Mouse (Mus musculus): ENCODE measurements around the gene Spesp1.
A peak's percentile ranks its signal among the peaks of the same experiment; 100 is the strongest.

The Spesp1 gene

DNA sequence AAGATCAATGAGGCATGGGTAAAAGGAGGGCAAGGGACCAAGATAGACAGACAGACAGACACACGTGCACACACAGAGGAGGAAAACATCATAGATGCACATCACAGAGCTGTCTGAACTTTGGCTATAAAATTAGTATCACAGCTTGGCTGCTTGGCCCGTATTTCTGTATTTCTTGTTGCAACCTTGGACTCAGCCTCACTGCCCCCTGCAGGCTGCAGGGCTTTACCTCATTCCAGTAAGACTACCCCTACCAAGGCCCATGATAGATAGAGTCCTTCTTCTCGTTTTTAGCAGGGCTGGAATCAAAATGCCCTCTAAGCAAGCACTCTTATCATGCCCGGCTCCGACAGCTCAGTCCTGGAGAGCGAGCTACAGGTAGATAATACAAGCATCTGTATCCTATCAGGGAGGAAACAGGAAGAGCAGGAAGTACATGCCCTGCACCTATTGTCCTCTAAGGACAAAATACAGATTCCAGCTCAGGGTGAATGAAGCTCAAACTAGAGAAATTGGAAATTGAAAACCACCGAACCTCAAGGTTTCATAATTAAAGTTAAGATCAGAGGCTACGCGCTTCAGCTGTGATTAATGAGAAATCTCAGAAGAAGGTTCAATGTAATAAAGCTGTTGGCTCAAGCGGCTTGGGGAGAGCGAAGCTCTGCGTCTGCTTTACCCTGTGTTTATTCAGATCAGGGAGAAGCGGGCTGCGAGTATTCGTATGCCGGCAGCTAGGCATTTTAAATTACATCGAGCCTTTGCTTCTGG, 36.2 kb downstream of the Spesp1 start:
- peak; percentile 31 for DNase-seq (ENCODE audit: low read depth, low spot score)

DNA sequence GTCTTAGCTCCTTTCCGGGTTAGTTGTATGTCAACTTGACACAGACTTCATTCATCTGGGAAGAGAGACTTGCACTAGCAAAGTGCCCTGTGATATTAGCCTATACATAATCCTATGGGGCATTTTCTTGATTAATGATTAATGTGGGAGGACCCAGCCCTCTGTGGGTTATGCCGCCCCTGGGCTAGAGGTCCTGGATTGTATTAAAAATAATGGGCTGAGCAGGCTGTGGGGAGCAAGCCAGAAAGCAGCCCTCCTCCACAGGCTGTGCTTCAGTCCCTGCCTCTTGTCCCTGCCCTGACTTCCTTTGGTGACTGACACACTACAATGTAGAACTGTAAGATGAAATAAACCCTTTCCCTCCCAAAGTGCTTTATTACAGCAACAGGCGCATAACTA, 37.4 kb downstream of the Spesp1 start:
- DNase-seq (ENCODE audit: low read depth, low spot score): no peak

DNA sequence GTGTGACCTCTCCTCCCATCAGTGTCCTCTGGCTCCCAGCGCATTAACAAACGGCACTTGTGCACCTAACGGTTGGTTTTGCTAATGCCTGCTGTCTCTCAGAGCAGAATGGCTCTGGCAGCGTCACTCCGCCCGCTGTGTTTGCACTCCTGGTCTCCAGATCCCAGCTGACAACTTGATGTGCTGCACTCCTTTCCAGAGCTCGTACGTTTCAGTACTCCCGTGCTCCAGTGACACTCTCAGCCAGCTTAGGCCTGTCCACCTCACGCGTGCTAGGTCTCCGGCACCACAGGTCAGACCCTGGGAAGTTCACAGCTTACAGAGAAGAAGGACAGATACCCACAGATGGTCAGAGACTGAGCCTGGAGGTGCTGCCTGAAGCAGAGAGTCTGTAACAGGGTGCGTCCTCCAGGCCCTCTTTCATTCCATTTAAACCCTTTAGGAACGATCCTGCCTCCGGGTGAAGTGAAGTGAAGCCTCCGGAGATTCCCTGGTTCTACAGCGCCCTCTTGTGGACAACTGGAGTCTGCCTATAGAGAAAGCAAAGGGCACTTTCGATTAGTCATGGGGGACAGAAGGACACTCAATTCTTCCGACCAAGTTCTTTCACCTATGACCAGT, 37.9 kb downstream of the Spesp1 start:
- DNase-seq (ENCODE audit: low read depth, low spot score): peak; percentile 92

DNA sequence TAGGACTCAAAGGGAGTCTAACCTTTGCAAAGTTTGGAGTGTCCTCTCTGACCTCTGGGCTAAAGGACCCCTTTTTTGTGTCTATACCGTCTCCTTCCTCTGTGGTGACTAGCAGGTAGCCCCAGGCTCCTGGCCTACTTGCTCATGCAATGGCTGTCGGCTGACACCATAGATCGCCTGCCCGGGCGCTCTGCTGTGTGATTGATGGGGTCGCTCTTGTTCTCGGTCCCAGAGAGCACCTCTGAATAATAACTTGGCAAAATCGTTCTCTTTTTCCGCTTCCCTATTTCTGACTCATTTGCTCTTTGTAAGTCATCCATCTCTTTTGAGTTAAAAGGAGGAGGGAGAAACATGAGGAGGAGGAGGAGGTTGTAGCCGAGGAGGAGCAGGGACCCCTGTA, 42.0 kb downstream of the Spesp1 start:
- DNase-seq (ENCODE audit: low read depth, low spot score): no peak

DNA sequence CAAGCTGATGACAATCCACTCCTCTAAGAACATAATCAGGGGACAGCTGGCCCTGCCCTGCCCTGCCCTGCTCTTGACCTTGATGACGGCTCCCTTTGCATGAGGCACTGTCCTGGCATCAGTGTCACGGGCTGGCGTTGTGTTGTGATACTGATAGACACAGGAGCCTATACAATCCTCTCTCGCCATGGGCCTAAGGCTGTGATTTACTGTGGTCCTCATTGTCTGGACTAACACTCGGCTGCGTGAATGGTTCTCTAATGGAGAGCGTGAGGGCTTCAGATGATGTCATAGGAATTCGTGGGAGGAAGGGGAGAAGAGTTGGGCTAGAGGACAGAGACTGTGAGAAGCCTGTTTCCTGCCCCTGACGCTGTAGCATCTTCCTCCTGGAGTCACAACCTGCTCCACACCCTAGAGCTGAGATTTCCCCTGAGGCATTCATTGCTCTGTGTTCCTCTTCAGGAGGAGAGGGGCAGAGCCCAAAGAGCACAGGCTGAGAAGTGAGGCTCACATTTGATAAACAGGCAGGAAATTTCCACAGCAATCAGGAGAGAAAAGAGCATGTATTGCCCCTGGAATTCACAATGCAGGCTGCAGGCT, 44.5 kb downstream of the Spesp1 start:
- no peak for DNase-seq (ENCODE audit: low read depth, low spot score)

DNA sequence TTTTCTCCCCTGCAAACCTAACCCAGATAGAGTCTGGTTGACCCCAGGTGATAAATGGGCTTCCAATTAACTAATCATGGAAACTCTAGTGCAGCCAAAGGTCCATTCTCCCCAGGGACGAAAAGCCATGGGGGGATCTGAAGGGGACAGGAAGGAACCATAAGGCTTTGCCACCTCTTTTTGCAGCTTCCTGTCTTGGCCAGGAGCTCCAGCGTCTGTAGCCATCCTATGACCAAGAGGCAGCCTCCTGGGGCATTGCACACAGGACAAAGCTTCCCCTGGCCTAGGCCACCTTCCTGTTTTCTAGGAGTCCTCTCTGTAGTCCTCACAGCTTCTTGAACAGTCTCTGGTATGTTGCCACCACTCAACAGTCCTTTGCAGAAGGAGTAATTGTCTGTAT, 46.5 kb downstream of the Spesp1 start:
- no peak for DNase-seq (ENCODE audit: low read depth, low spot score)

DNA sequence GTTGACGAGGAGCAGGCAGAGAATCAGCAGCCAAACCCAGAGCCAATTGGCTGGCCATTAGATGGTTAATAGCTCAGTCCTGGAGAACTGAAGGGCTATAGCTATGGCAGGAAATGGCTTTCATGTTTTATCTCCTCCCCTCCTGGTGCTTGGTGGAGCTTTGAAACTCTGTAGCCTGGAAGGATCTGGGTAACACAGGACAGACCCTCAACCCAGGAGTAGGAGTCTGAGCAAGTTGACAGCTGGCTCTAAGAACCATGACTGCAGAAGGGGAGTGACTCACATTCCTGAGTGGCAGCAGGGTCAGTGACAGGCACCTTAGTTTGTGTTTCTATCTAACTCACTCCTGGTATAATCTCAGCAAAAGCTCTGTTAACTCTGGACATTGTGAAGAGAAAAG, 49.4 kb downstream of the Spesp1 start:
- no peak for DNase-seq (ENCODE audit: low read depth, low spot score)

DNA sequence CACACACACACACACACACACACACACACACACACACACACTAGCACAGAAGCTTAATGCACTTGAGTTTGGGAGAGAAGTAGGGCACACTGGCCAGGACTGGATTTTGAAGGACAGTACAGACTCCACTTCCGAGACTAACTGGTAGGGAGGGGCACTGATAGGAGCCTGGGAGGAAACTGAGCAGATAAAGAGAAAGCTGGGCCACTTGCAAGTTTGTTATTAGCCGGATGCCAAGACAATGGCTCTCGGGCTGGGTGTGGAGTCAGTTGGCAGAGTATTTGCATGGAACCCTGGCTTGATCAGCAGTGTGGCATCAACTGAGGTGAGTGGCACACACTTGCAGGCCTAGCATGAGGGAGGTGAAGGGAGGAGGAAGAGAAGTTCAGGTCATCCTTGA, 51.0 kb downstream of the Spesp1 start:
- no peak for DNase-seq (ENCODE audit: low read depth, low spot score)

DNA sequence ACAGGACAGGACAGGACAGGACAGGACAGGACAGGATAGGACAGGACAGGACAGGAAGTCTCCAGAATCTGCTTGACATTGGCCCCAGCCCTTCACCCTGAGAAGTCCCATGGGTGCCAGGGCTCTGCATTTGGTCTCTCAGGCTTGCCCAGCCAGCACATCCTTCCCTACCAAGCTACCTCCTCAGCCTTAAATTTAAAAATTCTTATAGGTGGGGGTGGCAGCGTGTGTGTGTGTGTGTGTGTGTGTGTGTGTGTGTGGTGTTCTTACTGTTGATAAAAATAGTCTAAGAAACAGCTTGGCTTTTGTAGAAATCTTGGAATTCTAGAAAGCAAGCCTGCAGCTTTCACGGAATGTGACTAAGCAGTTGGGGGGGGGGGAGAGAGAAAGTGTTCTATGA, 52.0 kb downstream of the Spesp1 start:
- peak; percentile 76 for DNase-seq (ENCODE audit: low read depth, low spot score)

DNA sequence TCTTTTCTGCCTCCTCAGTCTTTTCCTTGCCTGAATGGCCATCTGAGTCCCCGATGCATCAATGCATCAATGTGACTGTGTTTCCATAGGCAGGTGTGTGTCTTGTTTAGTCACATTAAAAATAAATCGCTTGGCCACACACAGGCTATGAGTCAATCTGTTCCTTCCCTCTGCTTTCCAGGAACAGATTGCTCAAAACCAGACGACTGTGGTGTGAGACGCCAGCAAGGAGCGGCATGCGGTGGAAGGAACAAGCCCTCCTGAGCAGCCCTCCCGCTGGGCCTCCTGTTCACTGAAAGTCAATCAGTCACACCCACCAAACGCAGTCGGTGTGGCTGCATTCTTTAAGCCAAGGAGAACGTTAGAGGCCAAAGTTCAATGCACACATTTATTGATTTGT, 59.5 kb downstream of the Spesp1 start:
- DNase-seq (ENCODE audit: low read depth, low spot score): peak; percentile 93

DNA sequence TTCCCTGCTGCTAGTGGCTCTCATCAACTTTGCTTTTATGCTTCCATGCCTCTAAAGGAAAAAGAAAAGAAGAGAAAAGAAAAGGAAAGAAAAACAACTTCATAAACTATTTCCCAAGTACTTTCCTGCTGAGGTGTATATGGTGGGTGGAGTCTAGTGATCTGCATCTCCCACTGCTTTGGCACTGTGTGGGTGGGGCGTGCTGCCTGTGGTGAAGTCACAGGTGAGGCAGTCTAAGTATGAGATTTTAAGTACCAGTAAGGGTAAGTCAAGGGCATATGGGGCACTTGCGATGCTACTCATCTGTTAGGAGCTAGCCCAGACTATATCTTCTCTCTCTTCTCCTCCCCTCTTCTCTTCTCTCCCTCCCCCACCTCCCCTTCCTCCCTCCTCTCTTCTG, 60.0 kb downstream of the Spesp1 start:
- no peak for DNase-seq (ENCODE audit: low read depth, low spot score)

All from brain, adult 2 months (tissue).